Mouse (Mus musculus) olfactory bulb, adult 2 months (tissue): ENCODE data around the gene Egfl7. TPM values are rescaled to one million over a fixed set of nuclear protein-coding genes. Genes with fewer than 3 reads are reported as not detected.

Experiments used
- H3K27ac ChIP-seq: fragments of 200-500 bp; 2 replicates; pipeline ENCODE4 v1.5.1; 2012; ENCODE audit warnings: low read depth, low read length; ENCODE audit not compliant: insufficient read depth
- H3K4me1 ChIP-seq: fragments of 200-500 bp; 2 replicates; pipeline ENCODE4 v1.6.1; 2012; ENCODE audit warnings: low read length; ENCODE audit not compliant: control insufficient read depth, insufficient read depth
- H3K4me3 ChIP-seq: fragments of 200-500 bp; 2 replicates; pipeline ENCODE4 v1.5.1; 2012; ENCODE audit warnings: mild to moderate bottlenecking, low read depth, low read length, moderate library complexity; ENCODE audit not compliant: insufficient read depth
- CTCF ChIP-seq: fragments of 200-500 bp; IDR thresholded peaks from 2 replicates; pipeline ENCODE4 v1.5.1; 2012; ENCODE audit warnings: low read depth, mild to moderate bottlenecking, low read length, moderate library complexity; ENCODE audit not compliant: insufficient read depth
- POLR2A ChIP-seq: fragments of 200-500 bp; IDR thresholded peaks from 2 replicates; pipeline ENCODE4 v1.6.1; 2012; ENCODE audit warnings: mild to moderate bottlenecking, low read depth, low read length, moderate library complexity; ENCODE audit not compliant: insufficient read depth
- WGBS: fragments of 180-500 bp; shearing (Covaris S2); methylation state at CpG from one replicate; pipeline ENCODE4 v1.1.7; 2018; 5-methylcytosine and 5-hydroxymethylcytosine counted together
- polyA plus RNA-seq: library from polyadenylated mRNA; stranded (reverse); fragments of >200 nt; gene quantifications from 2 replicates; pipeline ENCODE4 v1.2.4, GENCODE M21; 2012; ENCODE audit warnings: low replicate concordance; ENCODE audit not compliant: missing spikeins, insufficient read depth, insufficient read length

Egfl7 gene
- polyA plus RNA-seq, 1 experiment: not detected

DNA sequence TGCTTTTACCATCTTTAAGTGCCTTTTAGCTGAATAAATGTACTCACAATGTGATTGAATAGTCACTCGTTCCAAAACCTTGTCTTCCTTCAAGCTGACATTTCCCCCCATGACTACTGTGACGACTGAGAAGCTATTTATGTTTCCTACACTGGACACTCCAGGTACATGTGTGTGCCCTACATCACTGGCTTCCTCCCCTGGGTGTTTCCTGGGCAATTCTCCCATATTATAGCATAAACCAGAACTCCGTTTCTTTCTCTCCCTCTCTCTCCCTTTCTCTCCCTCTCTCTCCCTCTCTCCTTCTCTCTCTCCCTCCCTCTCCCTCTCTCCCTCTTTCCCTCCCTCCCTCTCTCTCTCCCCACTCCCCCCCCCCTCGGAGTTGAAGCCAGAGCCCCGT is 6.0 kb upstream of the Egfl7 start:
- WGBS: 12% methylated on average over 5 of the region's 5 CpGs
- no peak overlapping the region for H3K4me3 ChIP-seq
- TF ChIP-seq POLR2A (no peak), CTCF (no peak)
- 0 out of 2 replicates have a peak, but pooled peaks cover 8% of the 10 kb centered on the region for H3K4me1 ChIP-seq
- H3K27ac ChIP-seq: no peak overlapping the region

DNA sequence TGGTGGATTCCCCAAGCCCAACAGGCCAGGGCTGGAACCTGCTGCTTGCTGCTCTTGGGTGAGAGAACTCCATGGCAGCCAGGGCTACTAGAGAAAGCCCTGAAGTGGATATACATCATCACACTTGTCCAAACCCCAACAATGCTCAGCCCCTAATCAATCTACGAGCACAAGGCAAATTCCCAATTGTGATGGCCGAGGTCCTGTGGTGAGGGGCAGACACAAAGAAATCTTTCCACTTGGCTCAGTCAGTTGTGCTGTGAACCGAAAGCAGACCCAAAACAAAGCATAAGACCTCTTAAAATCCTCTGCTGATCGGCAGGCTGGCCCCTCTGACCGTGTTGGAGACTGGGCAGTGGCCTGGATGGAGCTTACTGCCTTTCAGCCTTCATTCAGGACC is 5.0 kb upstream of the Egfl7 start:
- WGBS: 69% methylated on average over 5 of the region's 5 CpGs
- Histone ChIP-seq H3K27ac (no peak overlapping the region), H3K4me3 (no peak overlapping the region), H3K4me1 (0 out of 2 replicates have a peak, but pooled peaks cover 8% of the 10 kb centered on the region)
- TF ChIP-seq CTCF: no peak
- TF ChIP-seq POLR2A: no peak

DNA sequence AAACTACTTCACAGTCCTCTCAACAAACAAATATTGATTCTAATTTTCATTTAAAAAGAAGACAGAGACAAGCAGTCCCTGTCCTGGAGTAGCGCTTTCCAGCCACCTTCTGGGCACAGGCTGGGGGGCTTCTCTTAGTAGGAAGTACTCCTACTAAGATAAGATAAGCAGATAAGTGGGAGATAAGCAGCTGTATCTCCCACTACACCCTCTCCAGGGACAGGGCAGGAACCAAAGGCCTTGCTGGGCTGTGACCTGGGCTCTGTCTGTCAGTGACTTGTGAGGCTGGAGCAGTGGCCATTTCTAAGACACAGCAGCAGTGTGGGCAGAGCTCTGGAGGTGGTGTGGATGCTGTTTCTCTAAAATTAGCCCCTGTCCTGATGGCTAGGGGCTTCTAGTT is 4.4 kb upstream of the Egfl7 start:
- no peak overlapping the region for H3K27ac ChIP-seq
- WGBS: 95% methylated on average over 1 of the region's 1 CpGs
- 0 out of 2 replicates have a peak, but pooled peaks cover 8% of the 10 kb centered on the region for H3K4me1 ChIP-seq
- no peak overlapping the region for H3K4me3 ChIP-seq
- TF ChIP-seq POLR2A (no peak), CTCF (no peak)

DNA sequence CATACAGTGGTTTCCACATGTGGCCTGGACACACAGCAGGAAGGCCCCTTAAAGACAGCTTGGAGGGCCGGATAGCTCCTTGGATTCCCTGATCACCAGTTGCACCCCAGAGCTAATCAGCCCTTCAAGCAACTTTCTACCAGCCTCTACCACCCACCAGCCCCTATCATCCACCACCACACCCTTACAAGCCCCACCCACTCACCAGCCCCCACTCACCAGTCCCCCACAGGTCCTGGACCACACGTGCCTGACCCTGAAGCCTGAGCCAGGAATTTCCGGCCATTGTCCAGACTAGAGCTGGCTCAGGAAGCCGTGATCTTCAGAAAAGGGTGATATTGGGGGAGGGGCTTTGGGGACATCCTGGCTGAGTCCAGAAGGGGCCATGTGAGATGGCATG is 3.9 kb upstream of the Egfl7 start:
- 72% methylated on average over 4 of the region's 4 CpGs for WGBS
- no peak overlapping the region for H3K27ac ChIP-seq
- no peak overlapping the region for H3K4me3 ChIP-seq
- 0 out of 2 replicates have a peak, but pooled peaks cover 8% of the 10 kb centered on the region for H3K4me1 ChIP-seq
- TF ChIP-seq POLR2A: no peak
- no peak for TF ChIP-seq CTCF

DNA sequence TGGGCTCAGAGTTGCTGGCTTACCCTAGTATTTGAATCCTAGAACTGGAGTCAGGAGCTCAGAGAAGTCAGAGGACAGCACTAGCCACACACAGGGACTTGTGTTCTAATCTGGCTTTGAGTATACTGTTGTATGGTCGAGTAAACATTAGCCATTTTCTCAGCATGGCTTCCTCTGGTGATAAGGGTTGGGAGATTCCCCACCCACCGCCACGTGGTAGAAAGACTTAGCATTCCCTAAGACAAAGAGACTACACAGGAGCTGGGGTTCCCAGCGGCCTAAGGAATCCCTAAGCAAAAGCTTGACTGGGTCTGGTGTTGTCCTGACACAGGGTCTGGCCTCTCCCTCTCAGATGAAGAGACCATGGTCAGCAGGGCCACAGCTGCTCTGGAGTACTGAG is 3.4 kb upstream of the Egfl7 start:
- TF ChIP-seq CTCF (no peak), POLR2A (no peak)
- 0 out of 2 replicates have a peak, but pooled peaks cover 8% of the 10 kb centered on the region for H3K4me1 ChIP-seq
- H3K27ac ChIP-seq: no peak overlapping the region
- H3K4me3 ChIP-seq: no peak overlapping the region
- 73% methylated on average over 4 of the region's 4 CpGs for WGBS

DNA sequence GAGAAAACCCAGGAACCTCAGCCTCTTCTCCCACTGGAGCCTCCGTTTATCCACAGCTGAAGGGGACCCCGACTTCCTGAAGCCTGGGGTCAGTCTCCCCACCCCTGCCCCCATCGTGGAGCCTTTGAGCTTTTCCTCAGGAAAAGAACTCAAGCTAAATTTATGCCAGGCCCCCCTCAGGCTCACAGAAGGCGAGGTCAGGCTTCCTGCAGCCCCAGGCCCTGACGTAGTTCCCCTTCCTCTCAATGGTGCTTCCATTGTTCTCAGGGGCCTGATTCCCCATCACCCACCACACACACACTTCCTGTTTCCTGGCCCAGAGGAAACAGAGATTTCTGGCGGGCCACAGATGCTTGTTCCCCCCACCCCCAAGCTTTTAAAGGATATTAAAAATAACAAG is 1.4 kb upstream of the Egfl7 start:
- 59% methylated on average over 6 of the region's 6 CpGs for WGBS
- Histone ChIP-seq H3K27ac (no peak overlapping the region), H3K4me1 (0 out of 2 replicates have a peak, but pooled peaks cover 7% of the 10 kb centered on the region), H3K4me3 (no peak overlapping the region)
- TF ChIP-seq POLR2A (no peak), CTCF (no peak)

DNA sequence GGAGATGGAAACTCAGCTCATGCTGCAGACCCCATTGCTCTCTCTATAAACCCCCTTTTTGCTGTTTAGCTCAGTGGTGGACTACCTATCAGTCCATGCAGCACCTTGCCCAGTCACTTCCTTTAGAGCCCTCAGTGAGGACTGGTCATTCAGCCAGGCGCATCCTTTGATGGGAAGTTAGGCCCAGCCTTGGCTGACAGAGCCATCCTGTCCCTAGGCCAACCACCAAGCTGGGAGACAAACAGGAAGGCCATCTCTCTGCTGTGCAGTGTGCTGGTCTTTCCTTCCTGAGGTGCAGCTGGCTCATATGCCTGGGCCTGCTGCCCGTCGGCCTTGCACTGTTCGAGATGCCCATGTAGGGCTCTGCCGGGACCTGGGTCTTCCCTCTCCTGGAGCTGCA is 937 bp downstream of the Egfl7 start:
- TF ChIP-seq CTCF: no peak
- no peak for TF ChIP-seq POLR2A
- WGBS: 91% methylated on average over 5 of the region's 5 CpGs
- Histone ChIP-seq H3K4me3 (no peak overlapping the region), H3K4me1 (0 out of 2 replicates have a peak, but pooled peaks cover 6% of the 10 kb centered on the region), H3K27ac (no peak overlapping the region)

DNA sequence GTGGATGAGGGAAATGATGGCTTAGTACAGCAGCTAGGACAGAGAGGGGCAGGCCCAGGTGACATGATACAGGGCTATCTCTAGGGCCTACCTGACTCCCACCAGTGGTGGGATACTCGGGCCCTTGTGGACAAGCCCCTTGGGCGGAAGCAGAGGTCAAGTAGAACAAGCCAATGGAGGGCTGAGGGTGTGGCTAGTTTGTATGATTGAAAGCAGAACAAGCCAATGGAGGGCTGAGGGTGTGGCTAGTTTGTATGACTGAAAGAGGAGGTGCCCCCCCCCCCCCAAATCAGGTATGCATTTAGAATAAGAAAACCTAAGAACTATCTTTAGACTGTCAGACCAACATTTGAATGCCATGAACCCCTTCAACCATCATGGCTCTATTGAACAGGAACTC is 2.4 kb downstream of the Egfl7 start:
- Histone ChIP-seq H3K4me1 (peaks cover 10% of the 10 kb centered on the region; the same call in 1 of the 2 replicates), H3K27ac (no peak overlapping the region), H3K4me3 (no peak overlapping the region)
- no peak for TF ChIP-seq POLR2A
- no peak for TF ChIP-seq CTCF
- 63% methylated on average over 2 of the region's 2 CpGs for WGBS

DNA sequence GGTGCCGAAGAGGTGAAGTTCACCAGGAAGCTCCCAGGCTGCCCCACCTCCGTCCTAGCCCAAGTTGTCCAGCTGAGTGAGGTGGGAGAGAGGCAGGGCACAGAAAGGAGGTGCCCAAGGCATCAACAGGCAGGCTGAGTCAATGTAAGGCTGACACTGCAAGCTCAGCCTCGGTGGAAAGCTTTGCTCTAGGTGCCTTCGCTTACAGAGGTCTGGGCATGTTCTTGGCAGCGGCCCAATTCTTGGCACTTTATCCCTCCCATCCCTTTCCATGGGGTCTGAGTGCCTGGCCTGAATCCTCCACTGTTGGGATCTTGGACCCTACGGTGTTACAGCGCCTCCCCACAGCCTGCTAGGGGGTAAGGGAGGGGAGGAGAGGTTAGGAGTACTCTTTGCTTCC is 2.9 kb downstream of the Egfl7 start:
- TF ChIP-seq POLR2A (no peak), CTCF (no peak)
- WGBS: 71% methylated on average over 7 of the region's 7 CpGs
- H3K27ac ChIP-seq: no peak overlapping the region
- H3K4me1 ChIP-seq: peaks cover 11% of the 10 kb centered on the region; the same call in 1 of the 2 replicates
- H3K4me3 ChIP-seq: no peak overlapping the region

DNA sequence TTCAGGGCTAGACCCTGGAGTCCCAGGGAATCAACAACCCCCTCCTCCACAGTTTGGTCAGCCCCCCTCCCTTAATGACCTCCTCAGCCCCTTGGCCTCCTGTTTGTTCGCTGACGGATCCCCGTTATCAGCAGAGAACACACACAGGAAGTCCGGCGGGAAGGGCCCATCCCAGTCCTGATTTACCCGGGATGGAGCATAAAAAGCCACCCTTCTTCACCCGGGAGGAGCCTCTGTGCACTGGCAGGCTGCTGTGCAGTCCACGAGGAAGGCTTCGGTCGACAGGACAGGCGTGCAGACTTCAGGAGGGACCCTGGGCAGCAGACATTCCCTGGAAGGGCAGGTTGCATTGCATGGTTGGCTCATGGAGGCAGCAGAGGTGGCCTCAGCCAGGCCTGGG is 3.8 kb downstream of the Egfl7 start:
- Histone ChIP-seq H3K4me1 (peaks cover 5% of the 10 kb centered on the region; the same call in 1 of the 2 replicates), H3K4me3 (0 out of 2 replicates have a peak overlapping the region, but pooled peaks have one; percentile 15), H3K27ac (no peak overlapping the region)
- 79% methylated on average over 11 of the region's 11 CpGs for WGBS
- TF ChIP-seq CTCF: no peak
- no peak for TF ChIP-seq POLR2A
